Mouse (Mus musculus) layer of hippocampus, postnatal 14 days (tissue): Measurements from ENCODE around the gene Mogat2. TPM values are rescaled to one million over a fixed set of nuclear protein-coding genes. Genes with fewer than 3 reads are reported as not detected.
A peak's percentile ranks its signal among the peaks of the same experiment; 100 is the strongest.

Experiments used
- DNase-seq, 2 experiments: peaks; one replicate each; pipeline ENCODE4 v3.0.0; 2021 to 2022; ENCODE audit warnings: low spot score in 2 of 2, mixed read lengths in 1 of 2
- total RNA-seq, 2 experiments: library from RNA; stranded (reverse); gene quantifications; 2 replicates each; pipeline ENCODE4 v1.2.3; 2021

Mogat2 gene
- total RNA-seq, 2 experiments from 2014 or later: not detected

GRCm38 (mm10) chr7:99199451-99200175 is 38.8 kb downstream of the Mogat2 start:
- no peak for DNase-seq

- no peak for DNase-seq
These were observed 39.6 kb downstream of the Mogat2 start for GRCm38 (mm10) chr7:99198811-99199210.

GRCm38 (mm10) chr7:99194511-99194910 is 43.9 kb downstream of the Mogat2 start:
- DNase-seq: no peak

GRCm38 (mm10) chr7:99193926-99194325 is 44.5 kb downstream of the Mogat2 start:
- no peak for DNase-seq

- no peak for DNase-seq
These were observed 47.0 kb downstream of the Mogat2 start for GRCm38 (mm10) chr7:99191411-99191810.

- DNase-seq: no peak
These were observed 48.5 kb downstream of the Mogat2 start for GRCm38 (mm10) chr7:99189885-99190284.

- no peak for DNase-seq
These were observed 49.8 kb downstream of the Mogat2 start for GRCm38 (mm10) chr7:99188630-99189029.

GRCm38 (mm10) chr7:99187451-99187850 is 51.0 kb downstream of the Mogat2 start:
- no peak for DNase-seq

- DNase-seq: no peak
These were observed 53.0 kb downstream of the Mogat2 start for GRCm38 (mm10) chr7:99185405-99185804.

- no peak for DNase-seq
These were observed 54.7 kb downstream of the Mogat2 start for GRCm38 (mm10) chr7:99183751-99184150.

- peak; percentile 94 to 97 for DNase-seq
These were observed 55.8 kb downstream of the Mogat2 start, which contains the start of gene Dgat2 for GRCm38 (mm10) chr7:99182432-99183172. Dgat2 (minus strand) TSS chr7:99182719.

GRCm38 (mm10) chr7:99181619-99182431 is 56.6 kb downstream of the Mogat2 start:
- peak in 1 of 2 experiments; percentile 22 for DNase-seq

GRCm38 (mm10) chr7:99180162-99180561 is 58.3 kb downstream of the Mogat2 start:
- DNase-seq: no peak

- no peak for DNase-seq
These were observed 59.1 kb downstream of the Mogat2 start for GRCm38 (mm10) chr7:99179271-99179670.

- peak in 1 of 2 experiments; percentile 46 for DNase-seq
These were observed 61.0 kb downstream of the Mogat2 start for GRCm38 (mm10) chr7:99177386-99177785.

GRCm38 (mm10) chr7:99175666-99176065 is 62.8 kb downstream of the Mogat2 start:
- no peak for DNase-seq

- no peak for DNase-seq
These were observed 63.3 kb downstream of the Mogat2 start for GRCm38 (mm10) chr7:99175118-99175517.

- DNase-seq: no peak
These were observed 64.4 kb downstream of the Mogat2 start for GRCm38 (mm10) chr7:99174006-99174405.

- no peak for DNase-seq
These were observed 65.5 kb downstream of the Mogat2 start for GRCm38 (mm10) chr7:99172898-99173297.

GRCm38 (mm10) chr7:99171730-99172463 is 66.5 kb downstream of the Mogat2 start:
- no peak for DNase-seq

- no peak for DNase-seq
These were observed 67.9 kb downstream of the Mogat2 start for GRCm38 (mm10) chr7:99170519-99170918.
